Mouse (Mus musculus) MEL (cell line): ENCODE measurements around the gene Lect2.

Experiments
- CTCF ChIP-seq, 3 experiments: IDR thresholded peaks in 2 of 3; conservative IDR thresholded peaks in 1 of 3; 2 replicates each; pipeline ENCODE4 v1.5.1; 2011 to 2012; ENCODE audit warnings: low read length in 3 of 3, low read depth in 2 of 3, mild to moderate bottlenecking in 2 of 3, improper control_type of control experiment in 1 of 3, inconsistent platforms in 1 of 3, mixed read lengths in 1 of 3, moderate library complexity in 1 of 3; ENCODE audit not compliant: control insufficient read depth in 1 of 3, insufficient read depth in 1 of 3, poor library complexity in 1 of 3, severe bottlenecking in 1 of 3
- E2F4 ChIP-seq: IDR thresholded peaks from 2 replicates; pipeline ENCODE4 v1.6.1; 2011; ENCODE audit warnings: low read depth, low read length, improper control_type of control experiment, borderline replicate concordance
- EP300 ChIP-seq, 2 experiments: IDR thresholded peaks; 2 replicates each; pipeline ENCODE4 v1.6.1; 2011; ENCODE audit warnings: improper control_type of control experiment in 2 of 2, low read length in 2 of 2, low read depth in 1 of 2, mild to moderate bottlenecking in 1 of 2
- GATA1 ChIP-seq: IDR thresholded peaks from 2 replicates; pipeline ENCODE4 v1.6.1; 2011; ENCODE audit warnings: low read depth, low read length, improper control_type of control experiment
- NRF1 ChIP-seq: IDR thresholded peaks from 2 replicates; pipeline ENCODE4 v1.6.1; 2014; ENCODE audit warnings: low read depth, mild to moderate bottlenecking, inconsistent platforms, low read length, improper control_type of control experiment, moderate library complexity; ENCODE audit not compliant: poor library complexity, insufficient read depth, severe bottlenecking
- POLR2A ChIP-seq, 2 experiments: IDR thresholded peaks; 2 replicates each; pipeline ENCODE4 v1.6.1; 2011 to 2012; ENCODE audit warnings: low read length in 2 of 2, mild to moderate bottlenecking in 2 of 2, control low read depth in 1 of 2, improper control_type of control experiment in 1 of 2, low read depth in 1 of 2, moderate library complexity in 1 of 2; ENCODE audit not compliant: control insufficient read depth in 1 of 2, insufficient read depth in 1 of 2, poor library complexity in 1 of 2
- POLR2AphosphoS5 ChIP-seq: IDR thresholded peaks from 2 replicates; pipeline ENCODE4 v1.6.1; 2012; ENCODE audit warnings: low read depth, borderline replicate concordance, mild to moderate bottlenecking, inconsistent platforms, low read length, moderate library complexity, mixed read lengths
- TCF12 ChIP-seq: IDR thresholded peaks from 2 replicates; pipeline ENCODE4 v1.6.1; 2014; ENCODE audit warnings: low read depth, mild to moderate bottlenecking, inconsistent platforms, low read length, improper control_type of control experiment, moderate library complexity
- ZC3H11A ChIP-seq: IDR thresholded peaks from 2 replicates; pipeline ENCODE4 v1.6.1; 2012; ENCODE audit warnings: low read depth, mild to moderate bottlenecking, inconsistent platforms, low read length, improper control_type of control experiment
- ZMIZ1 ChIP-seq: IDR thresholded peaks from 2 replicates; pipeline ENCODE4 v1.6.1; 2012; ENCODE audit warnings: low read depth, mild to moderate bottlenecking, inconsistent platforms, low read length, improper control_type of control experiment, moderate library complexity

- TF ChIP-seq CTCF (IDR thresholded peaks at IDR 0.05 in 2 of 3, conservative IDR thresholded peaks at IDR 0.05 in 1 of 3; ENCODE audit: control insufficient read depth in 1 of 3, insufficient read depth in 1 of 3, low read depth in 2 of 3, low read length in 3 of 3, poor library complexity in 1 of 3, severe bottlenecking in 1 of 3) (no peak), GATA1 (no peak), NRF1 (no peak), E2F4 (no peak), ZC3H11A (no peak), ZMIZ1 (no peak), POLR2A (IDR thresholded peaks at IDR 0.05; ENCODE audit: control insufficient read depth in 1 of 2, insufficient read depth in 1 of 2, low read depth in 1 of 2, low read length in 2 of 2, poor library complexity in 1 of 2) (no peak), EP300 (IDR thresholded peaks at IDR 0.05; ENCODE audit: low read depth in 1 of 2, low read length in 2 of 2) (no peak), TCF12 (no peak), POLR2AphosphoS5 (no peak)
Measured at GRCm38 (mm10) chr13:56580450-56580849, 32.1 kb upstream of the Lect2 start.
